Mouse (Mus musculus) liver, embryonic 13.5 days (tissue): ENCODE results near the gene Thsd4. TPM values are rescaled to one million over a fixed set of nuclear protein-coding genes. Genes with fewer than 3 reads are reported as not detected.
"Not testable (repeated sequence)": the region's sequence is repeated elsewhere in the genome, so short reads cannot be mapped to it uniquely, and the experiment has no call there.

Experiments used
- ATAC-seq: fragments of 200-750 bp; cut with Nextera tagmentation; 2 replicates; pipeline ENCODE4 v1.8.0; 2017; ENCODE audit warnings: low read depth, mild to moderate bottlenecking, moderate number of reproducible peaks, moderate library complexity
- DNase-seq: peaks from one replicate; pipeline ENCODE4 v3.0.0; 2022
- H3K27ac ChIP-seq: fragments of 300-500 bp; sonication (generic); 2 replicates; pipeline ENCODE4 v1.5.1; 2015; ENCODE audit warnings: moderate library complexity, mild to moderate bottlenecking, inconsistent platforms
- H3K27me3 ChIP-seq: fragments of 300-500 bp; sonication (generic); 2 replicates; pipeline ENCODE4 v1.6.1; 2015; ENCODE audit warnings: mild to moderate bottlenecking, inconsistent platforms
- H3K36me3 ChIP-seq: fragments of 300-500 bp; sonication (generic); 2 replicates; pipeline ENCODE4 v1.6.1; 2015; ENCODE audit warnings: mild to moderate bottlenecking, inconsistent platforms
- H3K4me1 ChIP-seq: fragments of 300-500 bp; sonication (generic); replicated peaks from 2 replicates; pipeline ENCODE4 v1.6.1; 2015; ENCODE audit warnings: inconsistent platforms
- H3K4me2 ChIP-seq: fragments of 300-500 bp; sonication (generic); 2 replicates; pipeline ENCODE4 v1.6.1; 2015; ENCODE audit warnings: inconsistent platforms, mild to moderate bottlenecking, moderate library complexity
- H3K4me3 ChIP-seq: fragments of 300-500 bp; sonication (generic); replicated peaks from 2 replicates; pipeline ENCODE4 v1.5.1; 2015; ENCODE audit warnings: mild to moderate bottlenecking, inconsistent platforms
- H3K9ac ChIP-seq: fragments of 300-500 bp; sonication (generic); 2 replicates; pipeline ENCODE4 v1.6.1; 2015; ENCODE audit warnings: mild to moderate bottlenecking, inconsistent platforms
- H3K9me3 ChIP-seq: fragments of 300-500 bp; sonication (generic); replicated peaks from 2 replicates; pipeline ENCODE4 v1.6.1; 2016; ENCODE audit warnings: inconsistent platforms
- WGBS: fragments of 180-500 bp; shearing (Covaris S2); methylation state at CpG from one replicate; pipeline ENCODE4 v1.1.7; 2015; ENCODE audit not compliant: insufficient replicate concordance; 5-methylcytosine and 5-hydroxymethylcytosine counted together
- polyA plus RNA-seq: library from polyadenylated mRNA; unstranded; fragments of >200 nt; fragmentation: Nextera tagmentation; extraction: Ambion mirVana; gene quantifications from 2 replicates; pipeline ENCODE4 v1.2.1, GENCODE M21; 2015

Thsd4 gene
- polyA plus RNA-seq, 1 experiment from 2014 or later: 1.2 TPM

DNA sequence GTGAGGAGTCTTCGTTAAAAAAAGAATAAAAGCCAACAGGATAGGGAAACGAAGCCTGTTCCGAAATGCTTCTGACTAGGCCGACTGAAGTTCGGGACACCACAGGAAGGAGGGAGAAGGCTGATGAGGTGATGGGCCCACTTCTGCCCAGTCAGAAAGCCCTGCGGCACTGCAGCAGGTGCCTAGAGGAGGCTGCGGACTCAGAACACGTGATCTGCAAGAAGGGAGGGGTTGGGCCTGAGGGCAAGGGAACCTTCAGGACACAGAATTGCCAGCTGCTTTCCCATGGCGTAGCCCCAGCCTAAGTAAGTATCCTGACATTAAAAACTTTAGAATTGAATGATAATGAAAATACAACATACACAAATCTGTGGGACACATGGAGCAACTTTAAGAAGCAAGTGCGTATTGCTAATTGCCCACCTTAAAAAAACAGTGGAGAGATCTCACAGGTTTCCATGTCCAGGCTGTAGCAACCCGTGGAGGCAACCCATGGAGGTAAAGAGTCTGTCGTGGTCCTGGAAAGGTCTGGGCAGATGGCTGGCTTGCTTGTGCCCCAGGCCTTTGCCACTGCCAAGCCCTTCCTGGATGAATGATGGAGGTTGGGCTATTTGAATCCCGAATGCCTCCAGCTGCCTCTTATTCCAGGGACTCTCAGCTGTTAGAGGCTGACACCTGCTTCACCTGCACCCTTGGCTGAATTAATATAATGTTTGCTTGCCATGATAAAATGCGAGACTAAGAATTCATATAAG is 560.5 kb downstream of the Thsd4 start:
- DNase-seq (no peak), ATAC-seq (no peak)
- WGBS: 68% methylated on average over 14 of the region's 14 CpGs
- no peak overlapping the region for H3K4me3 ChIP-seq
- H3K4me1 ChIP-seq: no peaks in the 10 kb centered on the region
- no peak overlapping the region for H3K27ac ChIP-seq
- no peaks in the 10 kb centered on the region; the same call in 1 of the 2 replicates for H3K27me3 ChIP-seq
- no peaks in the 10 kb centered on the region for H3K36me3 ChIP-seq
- H3K9me3 ChIP-seq: no peaks in the 10 kb centered on the region
- no peak overlapping the region for H3K9ac ChIP-seq
- H3K4me2 ChIP-seq: no peak overlapping the region

DNA sequence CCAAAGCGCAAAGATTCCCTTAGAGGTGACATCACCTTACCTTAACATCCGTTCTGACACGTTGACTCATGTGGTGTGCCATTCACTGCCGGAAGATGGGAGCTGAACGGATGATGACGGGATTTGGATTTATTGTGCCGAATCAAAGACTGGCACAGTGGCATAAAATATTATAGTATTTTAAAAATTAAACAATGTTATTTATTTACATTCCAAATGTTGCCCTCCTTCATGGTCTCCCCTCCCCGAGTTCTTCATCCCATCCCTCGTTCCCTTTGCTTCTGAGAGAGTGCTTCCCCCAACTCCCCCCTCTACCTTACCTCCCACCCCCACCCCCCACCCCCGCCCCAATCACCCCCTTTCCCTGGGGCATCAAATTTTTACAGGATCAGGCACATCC is 561.3 kb downstream of the Thsd4 start, which contains the start of gene Nr2e3:
Gene Nr2e3 (minus strand): TSS at position 101 of the 400 bp plus-strand sequence.
- 73% methylated on average over 10 of the region's 10 CpGs for WGBS

DNA sequence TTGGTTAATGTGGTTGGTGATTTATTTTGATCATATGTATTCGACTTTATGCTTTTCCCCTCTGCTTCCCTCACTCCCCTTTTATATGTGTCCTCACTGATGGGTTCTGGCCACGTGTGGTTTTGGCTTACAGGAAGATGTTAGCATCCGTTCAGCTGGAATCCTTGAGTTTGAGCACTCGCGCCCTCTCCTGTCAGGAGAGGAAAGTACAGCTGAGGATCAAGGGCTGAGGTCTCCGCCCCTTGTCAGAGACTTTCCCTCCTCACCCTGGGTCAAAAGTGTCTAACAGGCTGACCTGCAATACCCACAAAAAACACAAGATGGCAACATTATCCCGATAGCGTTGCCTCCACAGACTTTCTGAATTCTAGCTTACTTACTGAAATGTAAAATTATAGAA is 562.6 kb downstream of the Thsd4 start:
- peaks cover under 1% of the 10 kb centered on the region; the same call in 1 of the 2 replicates for H3K4me1 ChIP-seq
- 3% methylated on average over 8 of the region's 8 CpGs for WGBS
- H3K36me3 ChIP-seq: no peaks in the 10 kb centered on the region
- H3K4me2 ChIP-seq: no peak overlapping the region
- ATAC-seq: no peak
- no peaks in the 10 kb centered on the region for H3K27me3 ChIP-seq
- DNase-seq: peak; percentile 54
- no peak overlapping the region for H3K27ac ChIP-seq
- H3K9me3 ChIP-seq: no peaks in the 10 kb centered on the region
- no peak overlapping the region for H3K9ac ChIP-seq
- H3K4me3 ChIP-seq: no peak overlapping the region

More for the DNA sequence above, 561.3 kb downstream of the Thsd4 start, which contains the start of gene Nr2e3:
- H3K9me3 ChIP-seq: no peaks in the 10 kb centered on the region
- no peaks in the 10 kb centered on the region; the same call in 1 of the 2 replicates for H3K27me3 ChIP-seq
- H3K27ac ChIP-seq: no peak within 1 kb of the TSS
- H3K4me2 ChIP-seq: no peak within 1 kb of the TSS
- no peak within 1 kb of the TSS for H3K4me3 ChIP-seq
- ATAC-seq: no peak
- no peaks in the 10 kb centered on the region for H3K36me3 ChIP-seq
- DNase-seq: no peak
- H3K4me1 ChIP-seq: no peaks in the 10 kb centered on the region
- H3K9ac ChIP-seq: no peak within 1 kb of the TSS

DNA sequence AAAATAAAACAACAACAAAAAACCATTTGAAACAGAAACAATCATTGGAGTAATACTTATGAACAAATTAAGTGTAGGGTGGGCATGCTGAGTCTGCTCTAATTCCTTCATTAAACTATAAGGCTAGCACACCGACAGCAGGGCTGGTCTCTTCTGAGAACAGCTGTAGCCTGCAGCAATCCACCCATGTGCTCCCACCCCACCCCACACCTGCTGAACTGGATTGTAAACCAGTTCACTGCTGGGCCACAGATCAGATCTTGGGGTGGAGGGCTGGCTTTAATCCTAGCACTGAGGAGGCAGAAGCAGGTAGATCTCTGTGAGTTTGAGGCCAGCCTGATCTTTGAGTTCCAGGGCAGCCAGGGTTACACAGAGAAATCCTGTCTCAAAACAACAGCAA is 563.7 kb downstream of the Thsd4 start:
- H3K4me2 ChIP-seq, H3K27me3 ChIP-seq, H3K4me3 ChIP-seq, H3K27ac ChIP-seq, H3K4me1 ChIP-seq, H3K36me3 ChIP-seq, DNase-seq, H3K9me3 ChIP-seq, ATAC-seq, H3K9ac ChIP-seq: not testable (repeated sequence)
- 68% methylated on average over 1 of the region's 1 CpGs for WGBS

DNA sequence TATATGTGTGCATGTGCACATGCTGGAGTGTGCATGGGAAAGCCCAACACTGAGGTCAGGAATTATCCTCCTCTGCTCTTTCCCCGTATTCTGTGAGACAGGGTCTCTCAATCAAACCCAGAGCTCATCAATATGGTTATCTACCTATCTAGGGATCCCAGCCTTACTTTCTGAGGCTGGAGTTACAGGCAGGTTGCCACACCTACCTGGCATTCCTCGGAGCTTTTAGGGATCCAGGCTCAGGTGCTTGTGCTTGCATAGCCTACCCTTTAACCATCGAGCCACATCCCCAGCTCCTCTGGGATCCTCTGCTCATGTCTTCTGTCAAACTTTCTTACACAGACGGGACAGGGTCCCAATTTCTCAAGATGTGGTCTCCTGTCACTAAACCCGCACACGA is 565.4 kb downstream of the Thsd4 start:
- no peak overlapping the region for H3K4me3 ChIP-seq
- H3K4me1 ChIP-seq: peaks cover 7% of the 10 kb centered on the region; the same call in 1 of the 2 replicates
- 42% methylated on average over 6 of the region's 6 CpGs for WGBS
- no peak overlapping the region for H3K9ac ChIP-seq
- H3K36me3 ChIP-seq: no peaks in the 10 kb centered on the region
- no peaks in the 10 kb centered on the region for H3K9me3 ChIP-seq
- H3K4me2 ChIP-seq: no peak overlapping the region
- H3K27me3 ChIP-seq: no peaks in the 10 kb centered on the region
- DNase-seq (no peak), ATAC-seq (no peak)
- H3K27ac ChIP-seq: no peak overlapping the region

DNA sequence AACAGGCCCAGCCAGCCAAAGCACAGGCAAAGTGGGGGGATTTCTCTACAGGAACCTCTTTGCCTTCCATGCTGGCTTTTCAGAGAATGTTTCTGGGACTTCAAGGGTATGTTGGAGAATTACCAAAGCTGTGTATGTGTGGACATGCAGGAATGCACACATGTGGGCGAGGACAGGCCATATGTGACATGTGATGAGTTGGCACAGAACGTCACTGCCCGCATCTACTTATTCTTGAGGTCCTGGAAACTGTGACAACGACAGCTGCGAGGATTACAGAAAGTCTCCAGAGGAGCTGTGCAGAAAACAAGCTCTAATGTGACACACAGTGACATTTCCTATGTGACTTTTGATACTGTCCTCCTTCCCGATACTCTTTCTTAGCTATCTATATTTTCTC is 566.2 kb downstream of the Thsd4 start:
- no peak for ATAC-seq
- no peak overlapping the region for H3K9ac ChIP-seq

DNA sequence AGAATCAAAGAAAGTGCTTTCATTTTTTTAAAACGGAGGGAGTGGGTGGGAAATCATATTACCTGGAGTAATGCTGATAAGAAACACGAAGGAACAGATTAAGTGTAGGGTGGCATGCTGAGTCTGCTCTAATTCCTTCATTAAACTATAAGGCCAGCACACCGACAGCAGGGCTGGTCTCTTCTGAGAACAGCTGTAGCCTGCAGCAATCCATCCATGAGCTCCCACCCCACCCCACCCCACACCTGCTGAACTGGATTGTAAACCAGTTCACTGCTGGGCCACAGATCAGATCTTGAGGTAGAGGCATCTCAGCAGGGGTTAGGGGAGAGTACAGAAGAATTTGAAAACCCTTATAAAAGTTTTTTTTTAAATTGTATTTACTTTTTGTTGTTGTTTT is 566.6 kb downstream of the Thsd4 start:
- no peak overlapping the region for H3K4me2 ChIP-seq
- ATAC-seq: no peak
- no peak for DNase-seq
- no peaks in the 10 kb centered on the region for H3K27me3 ChIP-seq
- WGBS: 50% methylated on average over 3 of the region's 3 CpGs
- H3K4me1 ChIP-seq: peaks cover 7% of the 10 kb centered on the region; the same call in 1 of the 2 replicates
- H3K4me3 ChIP-seq: no peak overlapping the region
- no peaks in the 10 kb centered on the region for H3K36me3 ChIP-seq
- H3K9me3 ChIP-seq: no peaks in the 10 kb centered on the region
- no peak overlapping the region for H3K27ac ChIP-seq
- H3K9ac ChIP-seq: no peak overlapping the region

More for the DNA sequence above, 566.2 kb downstream of the Thsd4 start:
- 66% methylated on average over 6 of the region's 6 CpGs for WGBS
- Histone ChIP-seq H3K27me3 (no peaks in the 10 kb centered on the region), H3K4me2 (no peak overlapping the region), H3K36me3 (no peaks in the 10 kb centered on the region), H3K4me1 (peaks cover 7% of the 10 kb centered on the region; the same call in 1 of the 2 replicates), H3K9me3 (no peaks in the 10 kb centered on the region), H3K27ac (no peak overlapping the region), H3K4me3 (no peak overlapping the region)
- DNase-seq: no peak

DNA sequence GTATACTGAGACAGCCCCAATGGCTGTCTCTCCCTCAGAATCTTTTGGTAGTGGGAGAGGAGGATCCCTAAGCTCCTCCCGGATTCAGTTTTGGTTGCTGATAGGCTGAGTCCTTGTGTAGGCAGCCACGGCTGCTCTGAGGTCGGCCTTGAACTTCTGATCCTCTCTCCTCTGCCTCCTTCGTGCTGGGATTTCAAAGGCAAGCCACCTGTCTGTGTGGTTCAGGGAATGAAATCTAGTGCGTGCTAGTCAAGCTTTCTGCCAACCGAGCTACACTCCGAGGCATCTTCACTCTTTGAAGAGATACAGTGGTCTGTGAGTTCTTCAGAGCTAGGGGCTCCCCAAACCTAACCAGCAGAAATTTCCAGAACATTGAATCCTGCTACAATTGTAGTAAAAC is 568.3 kb downstream of the Thsd4 start:
- no peak overlapping the region for H3K9ac ChIP-seq
- H3K27ac ChIP-seq: no peak overlapping the region
- no peaks in the 10 kb centered on the region for H3K36me3 ChIP-seq
- no peak overlapping the region for H3K4me3 ChIP-seq
- ATAC-seq: no peak
- no peak overlapping the region for H3K4me2 ChIP-seq
- no peaks in the 10 kb centered on the region for H3K9me3 ChIP-seq
- WGBS: 61% methylated on average over 7 of the region's 7 CpGs
- H3K4me1 ChIP-seq: peaks cover 7% of the 10 kb centered on the region; the same call in 1 of the 2 replicates
- DNase-seq: no peak
- no peaks in the 10 kb centered on the region for H3K27me3 ChIP-seq

DNA sequence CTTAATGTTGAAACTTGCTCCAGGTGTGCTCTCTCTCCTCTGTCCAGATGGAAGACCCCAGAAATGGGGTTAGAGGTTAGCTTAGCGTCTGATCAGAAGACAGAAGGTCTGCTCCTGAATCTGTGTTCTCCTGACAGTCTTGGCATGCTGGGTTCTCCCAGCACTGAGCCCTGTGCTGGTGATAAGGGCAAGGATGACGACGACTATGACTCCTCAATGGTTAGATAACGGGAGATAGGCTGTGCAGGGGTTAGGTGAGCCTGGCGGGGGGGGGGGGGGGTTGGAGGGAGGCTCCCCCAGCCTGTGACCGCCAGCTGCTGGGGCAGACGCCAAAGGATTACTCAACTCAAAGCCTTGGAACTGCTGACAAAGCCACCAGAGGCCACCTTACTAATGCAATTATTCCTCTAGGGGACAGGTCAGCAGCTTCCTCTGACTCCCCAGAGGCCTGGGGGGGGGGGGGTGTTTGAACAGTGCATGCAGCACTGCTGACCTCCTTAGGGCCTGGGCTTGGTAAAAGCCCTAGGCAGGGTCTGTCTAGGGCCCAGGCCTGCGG is 569.3 kb downstream of the Thsd4 start:
- Histone ChIP-seq H3K9me3 (no peaks in the 10 kb centered on the region), H3K27ac (no peak overlapping the region), H3K4me3 (no peak overlapping the region), H3K4me2 (no peak overlapping the region), H3K36me3 (no peaks in the 10 kb centered on the region), H3K27me3 (no peaks in the 10 kb centered on the region), H3K9ac (no peak overlapping the region), H3K4me1 (peaks cover 7% of the 10 kb centered on the region; the same call in 1 of the 2 replicates)
- 24% methylated on average over 8 of the region's 8 CpGs for WGBS
- DNase-seq: no peak
- no peak for ATAC-seq

DNA sequence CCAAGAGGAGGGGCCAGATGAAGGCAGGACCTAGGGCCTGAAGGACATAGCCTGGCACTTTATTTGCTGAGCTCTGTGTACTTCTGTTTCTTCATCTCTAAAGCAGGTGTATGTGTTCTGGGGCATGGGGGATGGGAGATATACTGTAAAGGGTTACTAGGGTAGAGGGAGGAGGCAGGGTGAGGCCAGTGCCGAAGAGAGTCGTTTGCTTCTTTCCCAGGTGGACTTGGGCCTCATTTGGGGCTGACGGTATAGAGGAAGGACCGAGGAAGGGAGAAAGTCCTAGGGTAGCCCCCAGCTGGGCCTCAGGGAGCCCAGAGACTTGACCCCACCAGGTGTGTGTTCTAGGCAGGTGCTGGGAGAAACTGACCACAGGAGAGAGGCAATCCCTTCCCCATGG is 569.9 kb downstream of the Thsd4 start:
- H3K4me1 ChIP-seq: peaks cover 7% of the 10 kb centered on the region; the same call in 1 of the 2 replicates
- H3K27ac ChIP-seq: no peak overlapping the region
- H3K27me3 ChIP-seq: no peaks in the 10 kb centered on the region
- no peak for ATAC-seq
- H3K4me2 ChIP-seq: no peak overlapping the region
- no peak for DNase-seq
- no peak overlapping the region for H3K9ac ChIP-seq
- no peaks in the 10 kb centered on the region for H3K9me3 ChIP-seq
- H3K4me3 ChIP-seq: no peak overlapping the region
- 62% methylated on average over 4 of the region's 4 CpGs for WGBS
- no peaks in the 10 kb centered on the region for H3K36me3 ChIP-seq

DNA sequence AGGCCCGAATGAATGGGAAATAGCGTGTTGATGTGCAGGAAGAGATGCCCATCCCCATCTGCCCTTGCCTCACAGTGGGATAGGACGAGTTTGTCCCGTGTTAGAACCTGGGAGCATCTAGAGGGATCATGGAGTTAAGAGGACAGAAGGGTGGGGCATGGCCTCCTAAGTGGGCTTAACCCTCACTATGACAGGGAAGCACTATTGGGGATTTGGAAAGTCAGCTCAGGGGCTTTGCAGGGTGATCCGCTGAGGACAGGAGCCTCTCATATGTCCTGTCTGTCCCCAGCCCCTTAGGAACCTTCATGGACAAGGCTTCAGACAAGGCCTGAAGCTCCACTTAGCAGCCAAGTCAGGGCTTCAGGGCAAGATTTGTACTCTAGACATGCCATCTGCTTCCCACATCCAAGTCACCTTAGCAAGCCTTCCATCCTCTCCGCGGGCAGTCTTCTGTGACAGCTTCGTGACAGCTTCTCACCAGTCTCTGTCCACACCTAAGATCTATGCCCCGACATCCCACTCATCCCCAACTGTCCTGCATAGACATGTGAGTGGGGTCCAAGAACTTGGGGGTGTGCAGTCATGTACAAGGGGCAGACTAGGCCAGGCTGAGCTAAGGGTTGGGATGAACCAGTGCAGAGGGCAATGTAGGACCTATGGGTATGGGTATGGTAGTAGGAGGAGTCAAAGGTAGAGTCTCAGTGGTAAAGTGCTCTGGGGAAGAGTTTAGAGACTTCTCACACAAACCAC is 570.7 kb downstream of the Thsd4 start:
- 77% methylated on average over 9 of the region's 9 CpGs for WGBS
- H3K4me1 ChIP-seq: peaks cover 7% of the 10 kb centered on the region; the same call in 1 of the 2 replicates

More for the DNA sequence above, 570.7 kb downstream of the Thsd4 start:
- H3K9me3 ChIP-seq: no peaks in the 10 kb centered on the region
- no peak for ATAC-seq
- no peak overlapping the region for H3K4me3 ChIP-seq
- H3K4me2 ChIP-seq: no peak overlapping the region
- no peak overlapping the region for H3K9ac ChIP-seq
- H3K36me3 ChIP-seq: no peaks in the 10 kb centered on the region
- H3K27me3 ChIP-seq: no peaks in the 10 kb centered on the region
- no peak overlapping the region for H3K27ac ChIP-seq
- no peak for DNase-seq
